Mouse (Mus musculus) ES-E14 (cell line): ENCODE results near the gene Gm42669.

ENCODE experiments used
- CHD2 ChIP-seq: IDR thresholded peaks from 2 replicates; pipeline ENCODE4 v1.6.1; 2014; ENCODE audit warnings: mild to moderate bottlenecking, low read depth, low read length, inconsistent platforms
- ZNF384 ChIP-seq: IDR thresholded peaks from 2 replicates; pipeline ENCODE4 v1.6.1; 2012; ENCODE audit warnings: low read depth, low read length, inconsistent platforms

- TF ChIP-seq CHD2 (no peak), ZNF384 (no peak)
These were observed 6.7 kb upstream of the Gm42669 start for GRCm38 (mm10) chr5:107500741-107501140.
